Mouse (Mus musculus) B cell, adult 62 days (primary cell): Measurements from ENCODE around the gene Cldn14. TPM values are rescaled to one million over a fixed set of nuclear protein-coding genes. Genes with fewer than 3 reads are reported as not detected.

Experiments
- total RNA-seq: library from RNA; stranded (reverse); gene quantifications from 4 replicates; pipeline ENCODE4 v1.2.4, GENCODE M21; 2023

Gene Cldn14
- total RNA-seq: not detected in 4 replicates

GRCm38 (mm10) chr16:94008737-94009136 is at the start of gene Cldn14:
Cldn14 (minus strand) TSS chr16:94008837.

GRCm38 (mm10) chr16:93883423-93884085 is 125.1 kb downstream of the Cldn14 start, which contains the start of gene Chaf1b:
Chaf1b (plus strand) TSS chr16:93883901.

Other genes with a start within 250 kb of the Cldn14 start
- 123 to 154 TPM (median 139 TPM) in 4 replicates for gene Morc3, start 176.7 kb downstream of the Cldn14 start, total RNA-seq
- 12.1 to 15.7 TPM (median 15.0 TPM) in 4 replicates for gene Chaf1b, start 124.9 kb downstream of the Cldn14 start, total RNA-seq
- not detected in 4 replicates for gene Sim2, start 76.1 kb upstream of the Cldn14 start, total RNA-seq